ENCODE assay signal across 9 mouse cellular contexts in the genomic region with DNA sequence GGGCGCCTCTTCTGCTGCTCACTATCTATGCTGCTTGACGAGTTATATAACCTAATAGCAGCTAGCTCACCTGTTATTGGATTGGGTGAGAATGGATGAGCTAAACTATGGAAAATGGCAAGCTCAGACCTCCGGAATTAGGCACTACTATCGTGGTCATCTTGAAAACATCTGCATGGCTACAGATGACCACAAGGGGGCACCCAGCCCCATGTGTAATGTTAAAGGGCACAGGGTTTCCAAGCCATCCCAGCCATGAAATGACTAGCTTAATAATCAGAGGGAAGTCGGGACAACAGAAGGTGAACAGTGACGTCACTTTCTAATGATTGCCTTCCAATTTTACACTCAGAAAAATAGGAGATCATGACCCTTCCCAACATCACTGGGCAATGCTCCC. TPM values are rescaled to one million over a fixed set of nuclear protein-coding genes. Genes with fewer than 3 reads are reported as not detected.
DNase-seq lines count a peak whose midpoint lies in the region; ATAC-seq lines count a peak whose summit lies in the region.
"Had no signal": no experiment of that assay in that cellular context is flagged by ENCODE, and none has a peak within 500 bp of the region (broad histone marks: within the 10 kb centered on the region; RNA-seq: fewer than 3 reads in every experiment).

No protein-coding gene starts in this region.

- H3K9ac ChIP-seq in forebrain, embryonic 11.5 days (ENCODE audit: low read length) = no peak overlapping the region
- H3K9ac ChIP-seq in forebrain, embryonic 16.5 days (replicated peaks; ENCODE audit: low read depth, low read length) = no peak overlapping the region
- H3K9ac ChIP-seq: heart, embryonic 15.5 days had no signal

- no peak overlapping the region for H3K4me2 ChIP-seq in forebrain, embryonic 11.5 days (ENCODE audit: low read depth, low read length, severe bottlenecking)
- H3K4me2 ChIP-seq in forebrain, embryonic 16.5 days (ENCODE audit: low read length) = no peak overlapping the region
- H3K4me2 ChIP-seq: heart, embryonic 15.5 days had no signal

- H3K9me3 ChIP-seq in forebrain, embryonic 11.5 days (ENCODE audit: control insufficient read depth, low read length) = no peaks in the 10 kb centered on the region
- no peaks in the 10 kb centered on the region for H3K9me3 ChIP-seq in forebrain, embryonic 16.5 days (ENCODE audit: control insufficient read depth, low read length)
- no peaks in the 10 kb centered on the region for H3K9me3 ChIP-seq in embryonic facial prominence, embryonic 10.5 days
- H3K9me3 ChIP-seq: heart, embryonic 15.5 days had no signal

- H3K4me1 ChIP-seq in forebrain, embryonic 11.5 days (replicated peaks; ENCODE audit: control insufficient read depth, insufficient read depth, low read length) = no peaks in the 10 kb centered on the region
- no peaks in the 10 kb centered on the region for H3K4me1 ChIP-seq in forebrain, embryonic 16.5 days (replicated peaks; ENCODE audit: control insufficient read depth, insufficient read depth, low read length)
- no peaks in the 10 kb centered on the region for H3K4me1 ChIP-seq in embryonic facial prominence, embryonic 10.5 days
- H3K4me1 ChIP-seq: heart, embryonic 15.5 days had no signal

- no peak overlapping the region for H3K27ac ChIP-seq in forebrain, embryonic 11.5 days (ENCODE audit: low read depth, low read length)
- no peak overlapping the region for H3K27ac ChIP-seq in forebrain, embryonic 16.5 days (ENCODE audit: low read length)
- no peak overlapping the region for H3K27ac ChIP-seq in embryonic facial prominence, embryonic 10.5 days (replicated peaks)
- H3K27ac ChIP-seq: heart, embryonic 15.5 days had no signal

- peak; percentile 76 for DNase-seq in forebrain, embryonic 11.5 days (ENCODE audit: low spot score)
- DNase-seq in 3T3-L1 (ENCODE audit: low read depth, low spot score) = peak; percentile 63
- DNase-seq in adrenal gland, adult 8-10 months = peak; percentile 21
- peak; percentile 67 for DNase-seq in embryonic facial prominence, embryonic 10.5 days (ENCODE audit: low spot score)
- DNase-seq in induced T-regulatory cell, adult 2 months (ENCODE audit: low read depth) = peak; percentile 51
- DNase-seq in lung, postnatal 14 days = peak; percentile 75
- peak; percentile 8 to 42 for DNase-seq in spleen, postnatal 10 days (ENCODE audit: low spot score in 2 of 2)

- H3K27me3 ChIP-seq in forebrain, embryonic 11.5 days (ENCODE audit: control insufficient read depth, insufficient read depth, low read length) = no peaks in the 10 kb centered on the region
- H3K27me3 ChIP-seq in forebrain, embryonic 16.5 days (replicated peaks; ENCODE audit: control insufficient read depth, insufficient read depth, low read length) = no peaks in the 10 kb centered on the region
- no peaks in the 10 kb centered on the region for H3K27me3 ChIP-seq in embryonic facial prominence, embryonic 10.5 days (replicated peaks; ENCODE audit: low read depth, poor library complexity, severe bottlenecking)
- H3K27me3 ChIP-seq: heart, embryonic 15.5 days had no signal

- H3K4me3 ChIP-seq in forebrain, embryonic 11.5 days (ENCODE audit: low read depth, low read length) = no peak overlapping the region
- H3K4me3 ChIP-seq in forebrain, embryonic 16.5 days (replicated peaks; ENCODE audit: low read length) = no peak overlapping the region
- no peak overlapping the region for H3K4me3 ChIP-seq in embryonic facial prominence, embryonic 10.5 days
- H3K4me3 ChIP-seq: heart, embryonic 15.5 days had no signal

- H3K36me3 ChIP-seq in forebrain, embryonic 11.5 days (ENCODE audit: control insufficient read depth, insufficient read depth, low read length) = no peaks in the 10 kb centered on the region
- H3K36me3 ChIP-seq in forebrain, embryonic 16.5 days (ENCODE audit: control insufficient read depth, insufficient read depth) = no peaks in the 10 kb centered on the region
- no peaks in the 10 kb centered on the region for H3K36me3 ChIP-seq in embryonic facial prominence, embryonic 10.5 days (replicated peaks)
- H3K36me3 ChIP-seq: heart, embryonic 15.5 days had no signal

- no peak for ATAC-seq in forebrain, embryonic 11.5 days (replicated peaks; ENCODE audit: low FRiP score)
- no peak for ATAC-seq in forebrain, embryonic 16.5 days

- WGBS in forebrain, embryonic 11.5 days = 65% methylated on average over 6 of the region's 6 CpGs
- 44% methylated on average over 6 of the region's 6 CpGs for WGBS in forebrain, embryonic 16.5 days
- 63% methylated on average over 6 of the region's 6 CpGs for WGBS in embryonic facial prominence, embryonic 10.5 days

RNA-seq across cellular contexts. Expression of gene Mmd, which starts 57.7 kb away (rescaled TPM):
- polyA plus RNA-seq in forebrain, embryonic 11.5 days (2014; fragmentation: Nextera tagmentation; extraction: Ambion mirVana) = 41.3 and 42.7 TPM in 2 replicates
- polyA plus RNA-seq in forebrain, embryonic 16.5 days (2015; fragmentation: Nextera tagmentation; extraction: Ambion mirVana) = 104 and 107 TPM in 2 replicates
- 100 to 1,000 TPM in 1 of 4 experiments, 10 to 100 TPM in 3; 47.3 to 193 (median 87.0) TPM for total RNA-seq in adrenal gland, adult 8-10 months (2022)
- 44.6 and 45.1 TPM in 2 replicates for polyA plus RNA-seq in embryonic facial prominence, embryonic 10.5 days (2016; fragmentation: Nextera tagmentation; extraction: Ambion mirVana)

Comparison
In these comparisons a context has a peak if more than half of its experiments do, and no peak if none do; other contexts are left out.
1. DNase-seq: peak in every context shown above with its lines; median percentile 76 in forebrain, embryonic 11.5 days; 75 in lung, postnatal 14 days; 67 in embryonic facial prominence, embryonic 10.5 days; 63 in 3T3-L1; 51 in induced T-regulatory cell, adult 2 months; 25 in spleen, postnatal 10 days; 21 in adrenal gland, adult 8-10 months.